Mouse (Mus musculus) embryo, embryonic 11 days (tissue): ENCODE measurements at regions not wholly inside any gene's neighbourhood (a gene's known extent, or its start where the extent isn't known, plus 50 kb on each side); places are given as distances from the start of the nearest gene placed in this dataset.

Experiments
- DNase-seq: peaks from one replicate; pipeline ENCODE4 v3.0.0-alpha.2; 2015

DNA sequence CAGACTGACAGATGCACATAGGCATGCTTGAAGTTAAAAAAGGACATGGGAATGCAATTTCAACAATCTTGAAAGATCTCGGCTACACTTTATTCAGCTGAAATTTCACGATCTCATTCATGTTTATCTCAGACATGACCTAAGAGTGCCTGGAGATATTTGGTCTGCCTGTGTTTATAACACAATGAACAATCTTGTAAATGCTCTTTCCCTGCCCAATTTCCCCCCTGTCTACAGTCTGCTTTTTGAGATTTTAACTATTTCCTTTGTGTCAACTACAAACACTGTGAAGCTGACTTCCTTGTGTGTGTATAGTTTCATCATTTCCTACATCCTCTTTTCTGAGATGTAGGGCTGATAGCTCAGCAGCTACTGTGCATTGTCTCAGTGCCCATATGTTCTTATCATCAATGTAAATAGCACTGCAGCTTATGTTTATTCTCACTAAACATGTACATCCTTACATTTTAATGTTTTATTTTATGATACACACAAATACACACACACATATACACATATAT, 319.4 kb upstream of the A1bg start:
- DNase-seq = no peak

DNA sequence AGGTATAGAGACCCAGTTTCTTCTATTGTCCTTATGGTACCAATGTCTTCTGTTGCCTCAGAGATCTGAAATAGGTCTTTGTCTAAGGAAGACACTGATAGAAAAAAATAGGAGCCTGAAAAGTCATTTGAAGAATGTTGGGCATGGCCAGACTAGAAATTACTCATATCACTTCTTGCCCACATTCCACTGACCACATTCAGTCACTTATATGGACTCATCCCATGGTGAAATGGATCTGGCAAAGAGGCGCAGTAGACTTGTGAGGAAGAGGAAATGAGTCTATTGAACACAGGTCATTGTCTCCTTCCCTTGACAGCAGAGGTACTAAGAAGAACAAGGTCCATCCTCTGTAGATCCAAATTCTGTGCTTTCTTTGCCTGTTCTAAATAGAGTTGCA, 318.9 kb upstream of the A1bg start:
- no peak for DNase-seq

DNA sequence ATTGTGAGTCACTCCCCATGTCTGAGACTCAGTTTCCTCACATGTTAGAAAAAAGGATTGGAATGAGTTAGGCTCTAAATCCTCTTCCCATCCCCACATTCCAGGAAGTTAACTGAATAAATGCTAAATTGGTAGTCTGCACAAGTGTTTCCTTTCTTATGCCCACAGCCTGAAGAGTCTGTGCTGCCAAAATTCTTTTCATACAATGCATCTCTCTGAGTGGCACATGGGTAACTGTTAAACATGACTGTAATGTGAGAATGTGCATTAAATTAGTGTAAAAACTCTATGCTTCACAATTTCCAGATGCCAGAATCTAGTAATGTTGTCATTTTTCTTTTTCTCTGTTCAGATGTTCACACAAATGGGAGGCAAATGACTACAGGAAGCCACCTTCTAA, 317.5 kb upstream of the A1bg start:
- DNase-seq = no peak

DNA sequence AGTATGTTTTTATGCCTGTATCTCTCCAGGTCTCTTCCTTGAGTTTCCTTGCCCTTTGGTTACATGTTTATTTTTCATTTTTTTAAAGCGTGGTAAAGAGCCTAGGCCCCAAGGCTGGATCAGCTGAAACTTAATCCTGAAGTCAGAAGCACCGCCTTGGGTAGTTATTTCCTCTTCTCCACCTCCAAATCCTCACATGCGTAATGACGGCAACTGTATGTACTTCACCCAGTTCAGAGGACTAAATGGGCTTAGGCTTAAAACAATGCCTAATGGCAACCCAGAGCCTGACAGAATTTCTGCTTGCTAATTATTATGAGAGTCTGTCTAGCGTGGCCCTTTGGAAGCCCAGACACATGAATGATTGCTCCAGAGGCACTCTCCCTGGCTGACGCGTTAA, 316.6 kb upstream of the A1bg start:
- DNase-seq = no peak

DNA sequence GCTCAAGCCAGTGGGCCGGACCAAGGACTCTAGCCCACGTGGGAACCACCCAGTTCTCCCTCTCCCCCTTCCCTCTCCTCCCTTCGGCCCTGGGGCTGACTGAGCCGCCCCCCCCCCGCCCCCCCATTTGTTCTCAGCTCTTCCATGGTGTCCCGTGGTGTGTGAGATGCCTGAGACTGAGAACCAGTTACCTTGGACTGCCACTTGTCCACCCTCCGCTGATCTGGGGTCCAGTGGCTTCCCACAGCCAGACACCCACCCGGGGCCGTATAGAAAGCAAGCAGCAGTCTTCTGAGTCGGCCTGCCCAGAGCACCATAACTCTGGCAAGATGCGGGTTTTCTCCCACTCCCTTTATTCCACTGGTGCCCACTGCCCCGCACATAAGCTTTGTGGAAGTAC, 316.2 kb upstream of the A1bg start:
- DNase-seq = no peak

DNA sequence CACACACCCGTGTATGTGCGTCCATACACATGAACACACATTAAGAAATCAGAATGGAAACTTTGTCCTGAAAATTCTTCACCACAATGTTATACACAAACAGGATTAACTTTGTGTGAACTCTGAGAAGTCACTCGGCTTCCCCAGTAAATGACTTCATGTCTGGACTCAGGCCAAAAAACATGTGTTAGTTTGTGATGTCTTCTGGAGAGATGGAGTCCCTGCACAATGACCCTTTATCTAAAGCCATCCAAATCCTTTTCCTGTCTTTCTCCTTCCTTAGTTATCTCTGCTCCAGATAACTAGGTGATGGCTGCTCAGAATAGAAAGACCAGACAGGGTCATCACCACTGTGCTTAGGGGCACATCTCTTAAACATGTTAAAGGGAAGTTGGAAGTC, 306.8 kb upstream of the A1bg start:
- DNase-seq = peak; percentile 15

DNA sequence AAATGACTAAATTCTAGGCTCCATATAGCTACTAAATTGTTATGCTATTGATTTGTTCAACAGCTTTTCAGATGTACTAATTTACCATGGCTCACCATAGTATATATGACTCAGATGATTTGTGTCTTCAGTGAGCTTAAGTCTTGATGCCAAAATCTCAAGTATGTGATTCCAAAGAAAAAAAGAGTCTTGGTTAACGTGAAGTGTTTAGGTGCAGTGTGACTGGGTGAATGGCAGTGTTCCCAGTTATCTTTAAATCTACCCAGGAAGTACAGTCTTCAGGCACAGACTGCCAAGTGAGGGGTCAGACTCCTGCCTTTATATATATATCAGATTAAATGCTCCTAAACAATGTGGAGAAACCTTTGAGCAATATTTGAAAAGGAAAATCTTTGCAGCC, 300.1 kb upstream of the A1bg start:
- no peak for DNase-seq

DNA sequence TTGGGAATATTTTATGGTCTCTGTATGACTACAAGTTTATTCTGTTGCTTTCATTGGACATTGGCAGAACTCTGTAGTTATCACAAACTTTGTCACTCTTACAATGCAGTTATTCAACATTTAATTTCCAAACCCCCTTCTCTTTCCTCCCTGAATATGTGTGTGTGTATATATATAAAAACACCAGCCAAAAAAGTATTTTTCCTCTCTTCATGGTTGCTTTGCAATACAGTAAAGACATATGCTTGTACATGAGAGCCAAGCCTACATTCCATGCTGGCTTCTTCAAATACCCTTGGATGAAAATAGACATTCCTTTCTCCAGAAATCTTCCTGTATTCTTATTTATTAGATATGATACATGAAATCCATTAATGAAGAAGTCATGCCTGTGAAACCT, 287.3 kb upstream of the A1bg start:
- no peak for DNase-seq

DNA sequence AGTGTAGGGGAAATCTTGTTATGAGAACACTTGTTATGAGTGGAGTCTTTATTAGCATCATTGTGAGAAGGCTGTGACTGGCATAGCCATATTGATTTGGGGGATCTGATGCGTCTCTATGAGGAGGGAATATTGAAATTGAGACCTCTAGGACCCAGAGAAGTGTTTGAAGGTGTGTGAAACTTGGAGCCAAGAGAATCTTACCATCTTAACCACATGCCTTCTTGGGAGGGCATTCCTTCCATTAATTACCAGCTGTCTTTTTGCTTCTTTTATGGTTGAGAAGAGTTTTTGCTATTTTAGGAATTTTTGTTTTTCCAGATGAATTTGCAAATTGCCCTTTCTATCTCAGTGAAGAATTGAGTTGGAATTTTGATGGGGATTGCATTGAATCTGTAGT, 267.2 kb upstream of the A1bg start:
- no peak for DNase-seq

DNA sequence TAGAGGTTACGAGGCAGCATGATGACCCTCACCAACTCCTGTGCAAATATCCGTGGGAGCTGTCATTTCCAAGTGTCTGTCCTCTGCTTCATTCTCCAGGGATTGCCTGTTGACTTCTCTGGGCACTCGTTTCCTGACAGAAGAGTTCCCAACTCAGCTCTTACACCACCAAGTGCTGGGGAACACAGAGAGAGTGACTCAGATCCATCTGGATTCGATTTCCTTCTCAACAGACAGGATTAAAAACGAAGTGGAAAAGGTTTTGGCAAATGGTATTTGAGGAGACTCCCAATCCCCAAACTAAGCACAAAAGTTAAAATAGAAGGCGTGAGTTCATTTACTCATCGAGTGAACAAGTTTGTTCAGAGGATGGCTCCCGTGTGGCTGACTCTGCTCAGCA, 266.7 kb upstream of the A1bg start:
- DNase-seq = peak; percentile 36

DNA sequence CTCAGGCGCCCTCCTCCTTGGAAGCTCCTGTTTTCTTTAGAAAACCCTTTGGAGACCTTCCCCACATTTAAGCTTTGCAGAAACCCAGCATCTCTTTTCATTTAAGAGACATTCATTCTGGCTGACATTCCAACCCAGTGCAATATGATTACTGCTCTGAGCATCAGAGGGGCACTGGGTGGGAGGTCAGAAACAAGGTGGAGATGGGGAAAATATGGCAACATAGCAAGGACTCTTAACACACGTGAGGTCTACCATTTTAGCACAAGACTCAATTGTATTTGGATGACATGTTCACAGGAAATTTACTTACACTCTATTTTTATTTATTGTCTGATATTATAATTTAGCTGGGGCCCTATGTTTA, 261.8 kb upstream of the A1bg start:
- DNase-seq = no peak

DNA sequence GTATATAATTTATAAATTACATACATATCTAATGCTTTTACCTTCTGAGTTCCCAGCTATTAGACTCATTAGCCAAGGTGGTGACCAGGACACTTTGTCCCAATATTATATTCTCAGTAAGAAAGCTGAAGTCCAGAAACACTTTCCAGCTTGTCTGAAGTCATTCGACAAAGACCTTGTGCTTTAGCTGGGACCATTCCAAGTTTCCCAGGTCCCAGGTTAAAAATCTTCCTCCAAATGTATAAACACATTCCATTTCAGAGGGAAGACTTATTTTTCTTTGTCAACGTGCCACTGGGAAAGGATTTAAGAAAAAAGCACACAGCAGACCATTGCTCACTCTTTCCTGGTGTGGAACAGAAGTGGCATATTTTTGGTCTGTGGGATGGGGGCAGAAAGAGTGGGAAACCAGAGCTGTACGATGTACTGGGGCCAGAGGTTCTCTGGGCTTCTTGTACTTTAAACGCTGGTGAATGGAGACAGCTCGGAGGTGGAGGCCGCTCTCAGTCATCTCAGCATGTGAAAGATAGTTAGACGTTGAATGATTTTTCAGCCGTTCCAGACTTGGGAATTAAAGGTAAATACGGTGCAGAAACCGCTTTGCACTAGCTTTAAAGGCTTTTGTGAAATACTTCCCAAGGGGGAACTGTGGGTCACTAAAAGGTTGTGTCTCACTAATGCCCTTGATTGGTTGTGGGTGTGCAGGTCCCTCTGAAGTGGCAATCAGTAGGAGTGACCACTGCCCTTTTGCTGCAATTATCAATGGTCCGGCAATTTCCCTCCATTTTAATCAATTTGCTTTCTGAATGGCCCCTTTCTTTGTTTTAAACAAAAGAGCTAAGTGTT, 261.2 kb upstream of the A1bg start:
- peak; percentile 65 for DNase-seq

DNA sequence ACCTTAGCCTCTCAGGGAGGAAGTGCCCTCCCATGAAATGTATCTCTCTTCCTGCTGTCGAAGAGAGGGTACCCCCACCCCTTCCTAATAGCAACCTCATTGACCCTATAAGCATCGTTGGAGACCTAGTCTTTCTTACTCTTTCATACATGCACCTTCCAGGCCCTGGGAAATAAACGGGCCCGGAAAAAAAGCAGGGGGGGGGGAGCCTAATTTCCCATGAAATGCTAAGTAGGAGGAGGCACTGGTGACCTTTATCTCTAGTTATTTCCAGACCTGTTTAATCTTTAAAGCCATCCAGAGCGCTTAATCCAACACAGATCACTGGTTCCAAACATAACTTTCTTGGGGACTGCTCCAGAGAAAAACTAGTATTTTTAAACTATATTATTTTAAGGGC, 260.5 kb upstream of the A1bg start:
- no peak for DNase-seq

DNA sequence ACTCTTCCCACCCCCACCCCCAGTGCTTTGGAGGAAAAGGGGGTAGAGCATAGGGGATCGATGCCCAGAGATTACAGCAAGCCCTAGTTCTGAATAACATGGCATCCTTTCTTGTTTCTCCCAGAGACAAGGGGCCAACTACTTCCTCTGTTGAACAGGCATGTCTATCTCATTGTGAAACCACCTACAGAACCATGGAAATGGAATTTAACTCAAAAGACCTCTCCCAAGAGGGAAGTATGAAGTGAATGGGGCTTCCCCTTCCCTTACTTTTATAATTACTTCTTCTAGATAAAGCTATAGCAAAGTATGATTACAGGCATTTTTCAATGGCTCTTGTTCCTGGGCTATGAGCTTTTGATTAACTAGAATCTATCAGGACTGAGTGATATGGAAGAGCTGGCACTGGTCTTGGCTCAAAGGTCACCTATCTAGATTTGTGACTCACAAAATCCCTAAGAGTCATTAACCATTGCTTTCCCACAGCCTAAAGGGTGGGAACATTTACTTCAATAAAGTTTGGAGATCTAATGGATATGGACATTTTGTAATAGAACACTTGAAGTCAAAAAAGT, 246.1 kb upstream of the A1bg start:
- DNase-seq = no peak

DNA sequence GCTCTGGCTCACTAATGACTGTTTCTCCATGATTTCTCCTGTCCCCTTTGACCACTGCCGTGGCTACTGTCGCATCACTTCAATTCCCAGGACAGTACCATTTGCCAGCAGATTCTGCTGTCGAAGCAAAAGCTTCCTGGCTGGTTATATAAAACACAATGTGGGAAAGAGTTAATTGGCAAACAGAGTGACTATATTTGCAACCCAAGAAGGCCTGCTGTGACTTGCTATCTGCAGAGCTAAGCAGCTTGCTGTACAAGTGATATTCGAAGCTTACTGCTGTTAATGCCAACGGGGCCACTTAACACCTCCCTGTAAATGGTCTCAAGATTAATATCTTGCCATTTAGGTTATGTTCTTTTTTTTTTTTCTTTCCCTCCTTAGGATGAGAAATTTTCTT, 242.2 kb upstream of the A1bg start:
- no peak for DNase-seq

DNA sequence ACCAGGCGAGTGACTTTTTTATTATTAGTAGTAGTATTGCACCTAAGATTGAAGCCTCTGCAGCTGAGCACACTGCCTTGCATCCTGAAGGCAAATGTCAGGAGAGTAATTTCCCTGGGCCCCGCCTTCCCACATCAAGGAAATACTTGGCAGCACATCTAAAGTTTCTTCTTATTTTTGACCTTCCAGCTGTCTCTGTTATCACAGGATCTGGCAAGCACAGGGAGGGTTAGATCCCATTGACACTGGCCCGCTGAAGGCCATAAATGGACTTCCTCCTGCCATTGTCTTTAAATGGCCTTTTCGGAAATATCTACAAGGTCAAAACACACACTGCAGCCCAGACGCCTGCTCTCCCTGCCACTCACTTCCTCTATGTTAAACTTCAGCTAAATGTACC, 238.6 kb upstream of the A1bg start:
- DNase-seq = no peak

DNA sequence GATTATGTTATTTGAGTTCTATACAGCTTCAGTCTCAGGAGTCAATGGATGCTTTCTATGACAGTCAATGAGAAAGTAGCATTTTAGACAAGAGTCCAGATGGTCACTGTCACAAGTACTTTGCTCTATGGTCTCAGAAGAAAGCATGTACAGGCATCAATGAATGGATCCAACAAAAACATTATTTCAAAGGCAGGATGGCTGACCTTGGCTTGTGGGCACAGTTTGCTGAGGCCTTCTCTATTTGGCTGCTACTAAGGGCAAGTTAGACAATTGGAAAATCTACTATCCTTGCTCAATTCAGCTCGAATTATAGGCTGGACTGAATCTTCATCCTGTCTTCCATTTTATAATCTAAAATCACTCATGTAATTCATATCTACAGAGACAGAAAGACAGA, 237.9 kb upstream of the A1bg start:
- DNase-seq = no peak

DNA sequence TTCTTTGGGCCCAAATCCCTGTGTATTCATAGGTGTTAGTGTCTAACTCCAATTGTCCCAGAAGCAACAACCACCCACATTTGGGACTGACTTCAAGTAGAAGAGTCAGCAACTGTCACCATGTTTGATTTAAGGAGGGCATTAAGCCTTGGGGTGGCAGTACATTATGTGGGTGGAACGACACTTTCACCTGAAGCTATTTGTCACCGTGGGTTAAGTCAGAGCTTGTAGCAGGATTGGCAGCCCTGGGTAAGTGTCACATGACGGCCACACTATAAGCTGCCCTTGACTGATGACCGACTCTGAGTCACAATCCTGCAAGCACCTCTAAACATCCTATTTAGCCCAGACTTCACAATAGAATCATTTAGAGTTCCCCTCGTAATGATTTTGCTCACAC, 236.7 kb upstream of the A1bg start:
- DNase-seq = no peak

DNA sequence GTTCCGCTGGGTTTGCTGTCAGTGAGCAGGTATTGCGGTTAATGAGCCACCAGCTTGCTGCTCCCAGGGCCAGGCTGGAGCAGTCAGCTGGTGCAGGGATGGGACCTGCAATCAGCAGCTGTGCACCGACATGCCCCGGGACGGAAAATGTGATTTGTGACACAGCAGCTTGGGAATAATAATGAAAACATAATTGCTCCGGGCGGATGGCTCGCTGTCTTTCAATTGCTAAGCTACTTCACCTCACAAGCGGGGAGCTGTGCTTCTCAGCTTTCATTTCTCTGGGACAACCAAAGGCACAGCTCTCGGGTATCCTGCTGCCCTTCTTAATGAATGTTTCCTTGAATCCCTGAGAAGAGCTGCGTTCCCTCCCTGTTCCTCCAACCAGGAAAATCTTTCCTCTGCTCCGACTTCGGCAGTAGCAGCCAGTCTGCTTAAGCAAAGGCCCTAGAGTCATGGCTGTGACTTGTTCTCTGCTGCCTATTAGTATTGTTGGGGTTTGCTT, 235.3 kb upstream of the A1bg start:
- DNase-seq = peak; percentile 63

DNA sequence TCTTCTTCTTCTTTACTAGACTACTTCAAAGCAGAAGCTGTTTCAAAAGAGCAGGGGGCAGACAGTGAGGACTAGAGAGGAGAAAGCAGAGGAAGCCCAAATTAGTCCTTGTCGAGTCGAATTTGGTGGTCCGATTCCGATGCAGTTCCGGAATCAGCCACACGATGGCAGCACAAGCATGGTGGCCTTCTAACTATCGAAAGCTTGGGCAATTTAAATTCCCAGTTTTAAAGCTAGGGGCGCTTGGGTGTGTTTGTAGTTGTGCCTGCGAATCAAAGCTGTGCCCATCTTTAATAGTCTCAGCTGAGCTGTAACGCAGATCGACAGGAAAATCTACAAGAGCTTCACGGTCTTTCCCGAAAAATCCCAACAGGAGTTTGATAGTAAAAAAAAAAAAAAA, 234.7 kb upstream of the A1bg start:
- DNase-seq = peak; percentile 90

DNA sequence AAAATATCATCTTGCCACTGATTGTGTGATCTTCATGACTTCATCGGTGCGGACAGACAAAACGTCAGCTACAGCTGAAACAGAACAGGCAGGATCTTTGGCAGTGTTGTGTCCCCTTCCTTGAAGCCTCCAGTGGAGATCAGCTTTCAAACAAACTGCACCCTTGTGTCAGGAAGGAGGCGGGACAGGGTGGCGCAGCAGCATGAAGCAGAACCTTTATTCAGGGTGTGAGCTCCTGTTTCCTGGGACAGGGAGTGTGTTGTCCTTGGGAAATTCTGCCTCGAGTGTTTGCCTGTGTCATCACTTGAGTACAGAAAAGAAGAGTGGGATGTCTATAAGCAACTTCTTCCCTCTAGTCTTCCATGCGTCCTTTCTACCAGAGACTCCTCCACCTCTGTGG, 232.7 kb upstream of the A1bg start:
- no peak for DNase-seq

DNA sequence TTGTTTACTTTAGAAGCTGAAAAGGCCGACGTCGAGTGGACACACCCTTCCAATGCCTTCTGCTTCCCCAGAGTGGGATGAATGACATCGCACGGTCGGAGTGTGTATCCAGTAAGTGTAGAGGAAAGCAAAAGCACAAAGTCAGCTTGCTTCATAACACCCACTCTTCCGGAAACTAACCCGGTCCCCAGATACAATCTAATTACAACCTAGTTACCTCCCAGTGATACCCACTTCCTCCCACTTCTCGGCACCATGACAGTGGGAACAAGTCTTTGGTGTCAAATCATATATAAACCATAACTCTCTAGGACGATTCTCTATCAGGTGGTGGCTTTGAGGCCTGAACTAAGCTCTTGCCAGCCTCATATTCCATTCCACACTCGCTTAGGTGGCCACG, 231.4 kb upstream of the A1bg start:
- no peak for DNase-seq

DNA sequence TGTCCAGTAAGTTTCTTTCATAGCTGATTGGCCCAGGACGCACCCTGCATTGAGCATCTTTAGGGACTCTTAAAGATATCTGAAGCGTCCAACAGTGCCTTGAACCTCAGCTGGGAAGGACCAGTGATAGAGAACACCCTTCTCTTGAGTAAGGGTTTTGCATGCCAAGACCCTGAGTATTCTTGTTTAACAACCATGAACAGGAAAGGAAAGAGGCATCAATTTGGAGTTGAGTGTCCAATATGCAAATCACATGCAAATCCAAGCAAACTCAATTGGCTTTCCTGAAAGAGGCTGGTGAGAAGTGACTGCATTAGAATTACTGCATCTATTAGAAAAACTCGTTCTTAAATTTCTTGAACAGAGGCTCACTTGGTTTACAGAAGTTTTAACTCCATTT, 220.0 kb upstream of the A1bg start:
- no peak for DNase-seq

DNA sequence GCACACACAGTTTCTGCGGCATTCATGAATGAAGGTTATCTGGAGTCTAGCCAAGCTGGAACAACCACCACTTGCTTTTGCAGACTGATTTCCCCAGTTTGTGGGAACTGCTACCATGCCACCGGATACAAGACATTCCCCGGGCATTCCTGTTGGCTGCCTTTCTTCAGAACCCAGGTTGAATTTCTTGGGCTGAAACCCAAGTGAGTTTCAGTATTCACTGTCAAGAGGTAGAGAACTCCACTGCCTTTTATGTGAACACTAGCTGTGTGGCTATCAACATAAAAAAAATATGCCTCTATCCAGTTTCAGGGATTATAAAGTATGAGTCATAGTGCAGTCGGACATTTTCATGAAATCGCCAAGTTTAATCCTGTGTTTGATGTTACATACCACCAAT, 216.3 kb upstream of the A1bg start:
- DNase-seq = no peak

DNA sequence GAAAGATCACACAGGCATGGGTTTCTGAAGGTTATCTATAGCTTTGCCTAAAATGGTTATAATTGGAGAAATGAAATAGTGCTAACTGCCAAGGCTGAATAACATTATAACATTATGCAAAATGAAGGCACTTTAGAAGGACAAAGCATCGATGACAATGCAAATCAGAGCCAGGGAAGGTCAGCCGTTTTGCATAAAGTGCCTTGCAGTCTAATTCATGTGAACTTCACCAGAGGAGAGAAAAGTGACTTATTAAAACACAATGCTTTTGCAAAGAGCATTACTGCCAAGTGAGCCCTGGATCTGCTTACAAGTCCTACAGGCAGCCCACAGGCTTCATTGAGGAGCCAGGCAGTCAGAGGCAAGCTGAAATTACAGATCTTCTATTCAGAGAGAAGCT, 214.0 kb upstream of the A1bg start:
- no peak for DNase-seq
